Mouse (Mus musculus) intestine, embryonic 14.5 days (tissue): ENCODE results near the gene Kcnk18. TPM values are rescaled to one million over a fixed set of nuclear protein-coding genes. Genes with fewer than 3 reads are reported as not detected.

ENCODE experiments used
- ATAC-seq: fragments of 200-750 bp; cut with Nextera tagmentation; replicated peaks from 2 replicates; pipeline ENCODE4 v1.8.0; 2017; ENCODE audit warnings: low read depth, moderate number of reproducible peaks, moderate TSS enrichment, moderate library complexity; ENCODE audit not compliant: low FRiP score, low TSS enrichment
- DNase-seq: peaks from one replicate; pipeline ENCODE4 v3.0.0-alpha.2; 2018; ENCODE audit warnings: low spot score
- H3K27ac ChIP-seq: fragments of 300-500 bp; sonication (generic); 2 replicates; pipeline ENCODE4 v1.5.1; 2014; ENCODE audit warnings: low read depth, mild to moderate bottlenecking, control low read depth
- H3K27me3 ChIP-seq: fragments of 300-500 bp; sonication (generic); replicated peaks from 2 replicates; pipeline ENCODE4 v1.6.1; 2014; ENCODE audit warnings: low read length, control low read depth; ENCODE audit not compliant: control insufficient read depth, insufficient read depth
- H3K36me3 ChIP-seq: fragments of 300-500 bp; sonication (generic); 2 replicates; pipeline ENCODE4 v1.6.1; 2014; ENCODE audit warnings: low read length, control low read depth; ENCODE audit not compliant: control insufficient read depth, insufficient read depth
- H3K4me1 ChIP-seq: fragments of 300-500 bp; sonication (generic); replicated peaks from 2 replicates; pipeline ENCODE4 v1.6.1; 2014; ENCODE audit warnings: low read length, control low read depth, mixed read lengths; ENCODE audit not compliant: control insufficient read depth, insufficient read depth
- H3K4me2 ChIP-seq: fragments of 300-500 bp; sonication (generic); 2 replicates; pipeline ENCODE4 v1.6.1; 2014; ENCODE audit warnings: low read length
- H3K4me3 ChIP-seq: fragments of 300-500 bp; sonication (generic); 2 replicates; pipeline ENCODE4 v1.5.1; 2014; ENCODE audit warnings: low read depth, low read length, control low read depth, mixed read lengths
- H3K9ac ChIP-seq: fragments of 300-500 bp; sonication (generic); 2 replicates; pipeline ENCODE4 v1.6.1; 2014; ENCODE audit warnings: mild to moderate bottlenecking, low read length
- H3K9me3 ChIP-seq: fragments of 300-500 bp; sonication (generic); 2 replicates; pipeline ENCODE4 v1.6.1; 2016; ENCODE audit warnings: low read length, control low read depth; ENCODE audit not compliant: control insufficient read depth
- WGBS: fragments of 180-500 bp; shearing (Covaris S2); extraction: QIAGEN DNeasy Blood & Tissue Kit; methylation state at CpG from one replicate; pipeline ENCODE4 v1.1.7; 2014; 5-methylcytosine and 5-hydroxymethylcytosine counted together
- polyA plus RNA-seq: library from polyadenylated mRNA; unstranded; fragments of >200 nt; fragmentation: Nextera tagmentation; extraction: Ambion mirVana; gene quantifications from 2 replicates; pipeline ENCODE4 v1.2.1, GENCODE M21; 2014

The Kcnk18 gene
- polyA plus RNA-seq, 1 experiment from 2014 or later = not detected

- H3K27ac ChIP-seq = no peak overlapping the region
- no peaks in the 10 kb centered on the region for H3K4me1 ChIP-seq
- no peaks in the 10 kb centered on the region for H3K36me3 ChIP-seq
- H3K4me2 ChIP-seq = no peak overlapping the region
- no peak overlapping the region for H3K4me3 ChIP-seq
- no peaks in the 10 kb centered on the region for H3K27me3 ChIP-seq
- H3K9ac ChIP-seq = no peak overlapping the region
- H3K9me3 ChIP-seq = peaks cover 7% of the 10 kb centered on the region; the same call in 1 of the 2 replicates
- DNase-seq = peak; percentile 50
- no peak for ATAC-seq
These were observed 61.8 kb downstream of the Kcnk18 start for GRCm38 (mm10) chr19:59280841-59281240.

GRCm38 (mm10) chr19:59282001-59282400 is 63.0 kb downstream of the Kcnk18 start:
- peaks cover 7% of the 10 kb centered on the region; the same call in 1 of the 2 replicates for H3K9me3 ChIP-seq
- peak; percentile 46 for DNase-seq
- ATAC-seq = no peak
- no peak overlapping the region for H3K27ac ChIP-seq
- H3K4me1 ChIP-seq = no peaks in the 10 kb centered on the region
- no peak overlapping the region for H3K4me2 ChIP-seq
- H3K9ac ChIP-seq = no peak overlapping the region
- no peaks in the 10 kb centered on the region for H3K36me3 ChIP-seq
- H3K27me3 ChIP-seq = no peaks in the 10 kb centered on the region
- 57% methylated on average over 3 of the region's 3 CpGs for WGBS
- no peak overlapping the region for H3K4me3 ChIP-seq

Other genes with a start within 250 kb of the Kcnk18 start
- 18.2 and 18.7 TPM in 2 replicates for gene Shtn1, start 143.1 kb upstream of the Kcnk18 start, polyA plus RNA-seq
- gene Vax1, start 49.2 kb upstream of the Kcnk18 start, polyA plus RNA-seq = not detected in 2 replicates
- gene Slc18a2, start 41.7 kb downstream of the Kcnk18 start, polyA plus RNA-seq = 13.3 and 13.9 TPM in 2 replicates
- gene Rps12-ps3, start 103.1 kb downstream of the Kcnk18 start, polyA plus RNA-seq = 43.2 and 55.6 TPM in 2 replicates
- gene Pdzd8, start 126.6 kb downstream of the Kcnk18 start, polyA plus RNA-seq = 15.5 and 16.6 TPM in 2 replicates
- gene Emx2, start 239.2 kb downstream of the Kcnk18 start, polyA plus RNA-seq = not detected in 2 replicates